Mouse (Mus musculus) thymus, adult 2 months (tissue): ENCODE measurements around the gene Eno2.

Experiments used
- CTCF ChIP-seq: fragments of 200-500 bp; IDR thresholded peaks from 2 replicates; pipeline ENCODE4 v1.5.1; 2012; ENCODE audit warnings: mild to moderate bottlenecking, control low read depth, low read length, moderate library complexity, borderline replicate concordance; ENCODE audit not compliant: control insufficient read depth, poor library complexity, insufficient read depth; ENCODE audit errors: extremely low read depth
- POLR2A ChIP-seq: fragments of 200-500 bp; IDR thresholded peaks from 2 replicates; pipeline ENCODE4 v1.6.1; 2012; ENCODE audit warnings: mild to moderate bottlenecking, low read length, control low read depth, moderate library complexity; ENCODE audit not compliant: control insufficient read depth, poor library complexity, insufficient read depth; ENCODE audit errors: extremely low read depth

- TF ChIP-seq POLR2A = no peak
- no peak for TF ChIP-seq CTCF
Measured at GRCm38 (mm10) chr6:124787722-124788121, 18.2 kb upstream of the Eno2 start.
